Mouse (Mus musculus) B cell, adult 62 days (primary cell): ENCODE results near the gene Prkaa2. TPM values are rescaled to one million over a fixed set of nuclear protein-coding genes. Genes with fewer than 3 reads are reported as not detected.

Source experiments
- total RNA-seq: library from RNA; stranded (reverse); gene quantifications from 4 replicates; pipeline ENCODE4 v1.2.4, GENCODE M21; 2023

Prkaa2 gene
- total RNA-seq: 0.09 TPM in 1 of 4 replicates, not detected in the others

GRCm38 (mm10) chr4:105109199-105109989, at the start of gene Prkaa2:
Prkaa2 (minus strand) TSS chr4:105109890.

GRCm38 (mm10) chr4:105157276-105158168, 47.8 kb upstream of the Prkaa2 start, which contains the start of gene Plpp3:
Plpp3 (plus strand) TSS chr4:105157347.

Other genes starting within 250 kb of the Prkaa2 start
- gene C8a, start 233.5 kb downstream of the Prkaa2 start, total RNA-seq: not detected in 4 replicates
- not detected in 4 replicates for gene Fyb2, start 196.4 kb downstream of the Prkaa2 start, total RNA-seq
- gene Plpp3, start 47.5 kb upstream of the Prkaa2 start, total RNA-seq: 10.2 to 14.8 TPM (median 10.4 TPM) in 4 replicates